Mouse (Mus musculus): ENCODE measurements at regions not wholly inside any gene's neighbourhood (a gene's known extent, or its start where the extent isn't known, plus 50 kb on each side); places are given as distances from the start of the nearest gene placed in this dataset.
A peak's percentile ranks its signal among the peaks of the same experiment; 100 is the strongest.

- TF ChIP-seq POLR2A (IDR thresholded peaks at IDR 0.05; ENCODE audit: insufficient read depth, low read length): no peak
- TF ChIP-seq CTCF (IDR thresholded peaks at IDR 0.05; ENCODE audit: low read depth, low read length): peak; percentile 56
- TF ChIP-seq EP300 (IDR thresholded peaks at IDR 0.05; ENCODE audit: insufficient read depth, low read depth, low read length): no peak
These were observed 62.7 kb downstream of the Bmp2 start for GRCm38 (mm10) chr2:133614672-133615071.

Measured in ES-Bruce4 (cell line).